Mouse (Mus musculus): ENCODE data around the gene Jpt1.

DNA sequence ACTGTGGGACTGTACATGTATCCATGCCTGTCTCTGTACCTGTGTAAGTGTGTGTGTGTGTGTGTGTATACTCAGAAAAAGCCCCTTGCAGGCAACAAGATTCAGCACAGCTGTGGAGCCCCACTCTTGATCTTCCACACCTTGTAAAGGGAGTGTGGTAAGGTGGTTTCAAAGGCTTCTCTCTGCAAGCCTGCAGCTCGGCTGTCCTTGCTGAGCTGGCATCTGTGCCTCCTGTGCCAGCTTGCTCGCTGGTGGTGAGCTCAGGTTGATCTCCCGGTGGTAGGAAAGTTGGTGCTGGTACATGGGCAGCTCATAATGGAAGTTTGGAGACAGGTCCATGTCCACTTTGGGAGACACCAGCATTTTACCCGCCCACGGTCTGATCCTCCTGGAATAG is 52.3 kb downstream of the Jpt1 start:
- TF ChIP-seq EP300 (IDR thresholded peaks at IDR 0.05; ENCODE audit: insufficient read depth, low read depth, low read length) = no peak
- TF ChIP-seq CTCF (IDR thresholded peaks at IDR 0.05) = no peak
- TF ChIP-seq POLR2A (IDR thresholded peaks at IDR 0.05; ENCODE audit: insufficient read depth, low read depth, low read length) = no peak

Data from heart, adult 2 months (tissue).